Mouse (Mus musculus) liver, postnatal 0 days (tissue): ENCODE results near the gene Inpp4b.

ENCODE experiments used
- CTCF ChIP-seq: sonication (generic); IDR thresholded peaks from 2 replicates; pipeline ENCODE4 v1.5.1; 2016; ENCODE audit warnings: antibody characterized with exemption, low read depth
- EP300 ChIP-seq: IDR thresholded peaks from 2 replicates; pipeline ENCODE4 v1.6.1; 2016; ENCODE audit warnings: antibody characterized with exemption, low read depth, mild to moderate bottlenecking

DNA sequence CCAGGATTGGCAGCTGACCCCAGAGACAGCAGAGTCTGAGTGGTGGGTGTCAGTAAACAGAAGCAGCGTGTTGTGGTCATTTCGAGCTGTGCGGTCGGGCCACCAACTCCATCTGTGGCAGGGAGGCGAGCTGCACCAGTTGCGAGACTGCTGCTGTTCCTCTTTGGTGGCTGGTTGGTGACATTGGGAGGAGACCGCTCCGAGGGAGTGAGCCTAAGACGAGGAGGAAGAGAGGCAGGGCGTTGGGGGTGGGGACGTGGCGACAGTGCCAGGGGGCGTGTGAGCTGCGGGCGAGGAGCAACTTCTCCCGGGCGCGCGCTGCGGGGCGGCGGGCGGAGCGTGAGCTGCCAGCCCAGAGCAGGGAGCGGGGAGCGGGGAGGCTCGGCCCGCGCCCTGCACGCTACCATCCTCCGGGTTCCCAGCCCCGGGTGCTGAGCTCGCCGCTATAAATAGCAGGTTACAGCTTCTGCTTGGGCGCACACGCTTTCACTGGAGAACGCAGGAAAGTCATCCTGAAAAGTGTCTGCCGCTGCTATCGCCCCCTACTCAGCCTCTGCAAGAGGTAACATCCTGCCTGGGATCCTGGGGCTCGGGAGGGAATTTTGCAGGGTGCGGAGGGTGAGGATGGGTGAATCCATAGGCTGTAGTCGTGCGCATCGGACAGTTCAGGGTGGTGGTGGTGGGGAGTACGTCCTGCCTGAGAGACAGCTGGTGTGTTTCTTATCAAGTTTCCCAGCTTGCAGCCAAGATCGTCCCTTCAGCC, at the start of gene Inpp4b:
- TF ChIP-seq CTCF (no peak), EP300 (no peak)
